Mouse (Mus musculus) forebrain, embryonic 15.5 days (tissue): ENCODE measurements around the gene Tcf25. TPM values are rescaled to one million over a fixed set of nuclear protein-coding genes. Genes with fewer than 3 reads are reported as not detected.

Source experiments
- ATAC-seq: fragments of 200-750 bp; cut with Nextera tagmentation; replicated peaks from 2 replicates; pipeline ENCODE4 v1.8.0; 2017; ENCODE audit warnings: mild to moderate bottlenecking, moderate TSS enrichment, moderate library complexity
- H3K27ac ChIP-seq: fragments of 300-500 bp; sonication (generic); replicated peaks from 2 replicates; pipeline ENCODE4 v1.5.1; 2015; ENCODE audit warnings: mild to moderate bottlenecking, inconsistent platforms
- H3K27me3 ChIP-seq: fragments of 300-500 bp; sonication (generic); 2 replicates; pipeline ENCODE4 v1.6.1; 2015; ENCODE audit warnings: inconsistent platforms
- H3K36me3 ChIP-seq: fragments of 300-500 bp; sonication (generic); 2 replicates; pipeline ENCODE4 v1.6.1; 2015; ENCODE audit warnings: mild to moderate bottlenecking, inconsistent platforms
- H3K4me1 ChIP-seq: fragments of 300-500 bp; sonication (generic); 2 replicates; pipeline ENCODE4 v1.6.1; 2015; ENCODE audit warnings: inconsistent platforms
- H3K4me2 ChIP-seq: fragments of 300-500 bp; sonication (generic); replicated peaks from 2 replicates; pipeline ENCODE4 v1.6.1; 2015; ENCODE audit warnings: mild to moderate bottlenecking, inconsistent platforms
- H3K4me3 ChIP-seq: fragments of 300-500 bp; sonication (generic); 2 replicates; pipeline ENCODE4 v1.5.1; 2015; ENCODE audit warnings: mild to moderate bottlenecking, inconsistent platforms
- H3K9ac ChIP-seq: fragments of 300-500 bp; sonication (generic); replicated peaks from 2 replicates; pipeline ENCODE4 v1.6.1; 2015; ENCODE audit warnings: mild to moderate bottlenecking, inconsistent platforms
- H3K9me3 ChIP-seq: fragments of 300-500 bp; sonication (generic); 2 replicates; pipeline ENCODE4 v1.6.1; 2016; ENCODE audit warnings: inconsistent platforms
- WGBS: fragments of 180-500 bp; shearing (Covaris S2); methylation state at CpG from one replicate; pipeline ENCODE4 v1.1.7; 2015; ENCODE audit warnings: mixed read lengths; 5-methylcytosine and 5-hydroxymethylcytosine counted together
- polyA plus RNA-seq: library from polyadenylated mRNA; unstranded; fragments of >200 nt; fragmentation: Nextera tagmentation; extraction: Ambion mirVana; gene quantifications from 2 replicates; pipeline ENCODE4 v1.2.1, GENCODE M21; 2015

Tcf25 gene
- polyA plus RNA-seq, 1 experiment from 2014 or later = 259 TPM

DNA sequence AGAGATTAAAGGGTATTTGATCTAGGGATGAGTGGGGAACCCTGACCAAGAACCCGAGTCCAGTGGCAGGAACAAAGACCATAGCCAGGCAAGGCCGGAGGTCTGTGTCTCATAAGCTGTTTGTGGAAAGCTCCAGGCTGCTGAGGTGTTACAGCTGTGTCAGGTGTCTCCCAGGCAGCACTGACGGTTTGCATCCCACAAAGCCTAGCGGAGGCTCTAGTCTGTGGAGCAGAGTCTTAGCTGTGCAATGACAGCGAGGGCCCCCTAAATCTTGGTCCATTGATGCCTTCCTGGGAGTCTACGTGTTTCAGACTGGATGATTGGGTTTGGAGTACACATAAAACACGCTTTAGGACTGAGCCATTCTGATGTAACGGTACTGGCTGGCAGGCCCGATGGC, 28.4 kb downstream of the Tcf25 start:
- no peak overlapping the region for H3K27ac ChIP-seq
- WGBS = 93% methylated on average over 9 of the region's 9 CpGs
- no peaks in the 10 kb centered on the region for H3K27me3 ChIP-seq
- H3K9me3 ChIP-seq = no peaks in the 10 kb centered on the region
- H3K4me2 ChIP-seq = no peak overlapping the region
- H3K4me1 ChIP-seq = peaks cover 6% of the 10 kb centered on the region; the same call in 1 of the 2 replicates
- no peak for ATAC-seq
- H3K36me3 ChIP-seq = peaks cover 63% of the 10 kb centered on the region
- H3K4me3 ChIP-seq = no peak overlapping the region
- H3K9ac ChIP-seq = no peak overlapping the region

DNA sequence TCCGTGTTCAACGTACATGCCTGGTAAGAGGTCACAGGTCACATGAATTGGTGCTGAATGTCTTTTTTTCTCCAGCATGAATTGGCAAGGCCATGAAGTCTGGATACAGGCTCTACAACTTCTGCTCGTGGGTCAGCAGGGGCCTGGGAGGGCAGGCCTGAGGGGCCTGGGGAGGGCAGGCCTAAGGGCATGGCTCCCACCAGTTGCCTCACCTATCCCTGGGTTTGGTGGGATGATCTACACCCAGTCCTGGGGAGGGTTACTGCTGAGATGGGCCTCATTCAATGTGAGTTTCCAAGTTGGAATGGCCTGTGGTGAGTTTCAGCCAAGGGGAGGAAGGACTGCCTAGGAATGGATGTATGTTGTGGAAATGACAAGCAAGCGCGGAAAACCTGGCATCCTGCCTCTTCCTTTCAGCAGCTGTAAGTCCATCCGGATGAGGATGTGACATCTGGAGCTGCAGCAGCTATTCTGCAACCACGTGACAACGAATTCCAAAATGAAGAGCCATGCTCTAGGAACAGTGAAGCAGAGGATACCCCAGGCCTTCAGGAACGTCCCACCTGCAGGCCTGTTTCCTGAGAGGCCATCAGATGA, 29.3 kb downstream of the Tcf25 start:
- Histone ChIP-seq H3K36me3 (peaks cover 56% of the 10 kb centered on the region), H3K9ac (no peak overlapping the region), H3K9me3 (no peaks in the 10 kb centered on the region), H3K27me3 (no peaks in the 10 kb centered on the region), H3K4me3 (no peak overlapping the region), H3K27ac (no peak overlapping the region), H3K4me2 (no peak overlapping the region), H3K4me1 (peaks cover 7% of the 10 kb centered on the region; the same call in 1 of the 2 replicates)
- no peak for ATAC-seq
- 92% methylated on average over 9 of the region's 9 CpGs for WGBS

DNA sequence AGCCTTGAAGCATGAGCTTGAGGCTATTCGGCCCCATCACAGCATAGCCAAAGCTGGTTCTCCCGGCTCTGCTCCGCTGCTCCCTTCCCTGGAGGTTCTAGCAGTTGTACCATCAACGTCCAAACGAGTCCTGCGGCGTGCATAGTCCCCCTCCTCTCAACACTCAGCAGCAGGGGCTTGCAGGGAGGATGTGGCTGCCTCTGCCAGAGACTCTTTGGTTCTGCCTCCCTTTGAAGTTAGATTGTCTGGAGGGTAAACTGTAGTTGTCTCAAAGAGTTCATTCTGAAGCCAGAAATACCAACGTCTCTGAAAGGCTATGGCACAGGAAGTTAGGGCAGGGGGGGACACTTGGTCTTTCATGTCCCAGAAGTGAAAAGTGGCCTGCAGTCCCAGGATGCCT, 31.0 kb downstream of the Tcf25 start:
- peaks cover 40% of the 10 kb centered on the region for H3K36me3 ChIP-seq
- H3K27me3 ChIP-seq = no peaks in the 10 kb centered on the region
- no peaks in the 10 kb centered on the region for H3K9me3 ChIP-seq
- H3K4me2 ChIP-seq = no peak overlapping the region
- peaks cover 14% of the 10 kb centered on the region for H3K4me1 ChIP-seq
- 0 out of 2 replicates have a peak overlapping the region, but pooled peaks have one; percentile 14 for H3K9ac ChIP-seq
- H3K27ac ChIP-seq = no peak overlapping the region
- WGBS = 53% methylated on average over 8 of the region's 8 CpGs
- no peak for ATAC-seq
- no peak overlapping the region for H3K4me3 ChIP-seq

DNA sequence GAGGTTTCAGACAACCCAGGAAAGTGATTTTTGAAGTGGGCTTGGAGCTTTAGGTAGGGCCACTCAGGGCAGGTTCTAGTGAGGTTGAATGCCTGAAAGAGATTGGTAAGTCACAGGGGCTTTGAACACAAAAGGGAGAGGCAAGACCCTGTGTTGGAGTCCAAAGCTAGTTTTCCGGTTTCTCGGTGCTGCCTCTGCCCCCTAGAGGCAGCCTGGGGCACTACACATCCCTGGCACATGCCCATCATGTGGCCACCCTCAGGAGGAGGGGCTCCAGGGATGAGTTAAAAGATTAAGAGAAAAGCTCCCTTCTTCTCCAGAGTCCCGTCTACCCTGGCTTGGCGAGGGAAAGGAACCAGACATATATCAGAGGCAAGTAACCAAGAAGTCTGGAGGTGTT, 33.2 kb downstream of the Tcf25 start, which contains the start of gene Mc1r:
Mc1r (plus strand) TSS at position 322 of the 400 bp plus-strand sequence.
- Histone ChIP-seq H3K9me3 (no peaks in the 10 kb centered on the region), H3K4me1 (peaks cover 22% of the 10 kb centered on the region), H3K9ac (no peak within 1 kb of the TSS), H3K36me3 (peaks cover 18% of the 10 kb centered on the region), H3K4me2 (no peak within 1 kb of the TSS), H3K4me3 (no peak within 1 kb of the TSS), H3K27me3 (no peaks in the 10 kb centered on the region), H3K27ac (no peak within 1 kb of the TSS)
- no peak for ATAC-seq
- 4% methylated on average over 4 of the region's 4 CpGs for WGBS

DNA sequence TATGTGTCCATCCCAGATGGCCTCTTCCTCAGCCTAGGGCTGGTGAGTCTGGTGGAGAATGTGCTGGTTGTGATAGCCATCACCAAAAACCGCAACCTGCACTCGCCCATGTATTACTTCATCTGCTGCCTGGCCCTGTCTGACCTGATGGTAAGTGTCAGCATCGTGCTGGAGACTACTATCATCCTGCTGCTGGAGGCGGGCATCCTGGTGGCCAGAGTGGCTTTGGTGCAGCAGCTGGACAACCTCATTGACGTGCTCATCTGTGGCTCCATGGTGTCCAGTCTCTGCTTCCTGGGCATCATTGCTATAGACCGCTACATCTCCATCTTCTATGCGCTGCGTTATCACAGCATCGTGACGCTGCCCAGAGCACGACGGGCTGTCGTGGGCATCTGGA, 34.1 kb downstream of the Tcf25 start:
- no peak for ATAC-seq

DNA sequence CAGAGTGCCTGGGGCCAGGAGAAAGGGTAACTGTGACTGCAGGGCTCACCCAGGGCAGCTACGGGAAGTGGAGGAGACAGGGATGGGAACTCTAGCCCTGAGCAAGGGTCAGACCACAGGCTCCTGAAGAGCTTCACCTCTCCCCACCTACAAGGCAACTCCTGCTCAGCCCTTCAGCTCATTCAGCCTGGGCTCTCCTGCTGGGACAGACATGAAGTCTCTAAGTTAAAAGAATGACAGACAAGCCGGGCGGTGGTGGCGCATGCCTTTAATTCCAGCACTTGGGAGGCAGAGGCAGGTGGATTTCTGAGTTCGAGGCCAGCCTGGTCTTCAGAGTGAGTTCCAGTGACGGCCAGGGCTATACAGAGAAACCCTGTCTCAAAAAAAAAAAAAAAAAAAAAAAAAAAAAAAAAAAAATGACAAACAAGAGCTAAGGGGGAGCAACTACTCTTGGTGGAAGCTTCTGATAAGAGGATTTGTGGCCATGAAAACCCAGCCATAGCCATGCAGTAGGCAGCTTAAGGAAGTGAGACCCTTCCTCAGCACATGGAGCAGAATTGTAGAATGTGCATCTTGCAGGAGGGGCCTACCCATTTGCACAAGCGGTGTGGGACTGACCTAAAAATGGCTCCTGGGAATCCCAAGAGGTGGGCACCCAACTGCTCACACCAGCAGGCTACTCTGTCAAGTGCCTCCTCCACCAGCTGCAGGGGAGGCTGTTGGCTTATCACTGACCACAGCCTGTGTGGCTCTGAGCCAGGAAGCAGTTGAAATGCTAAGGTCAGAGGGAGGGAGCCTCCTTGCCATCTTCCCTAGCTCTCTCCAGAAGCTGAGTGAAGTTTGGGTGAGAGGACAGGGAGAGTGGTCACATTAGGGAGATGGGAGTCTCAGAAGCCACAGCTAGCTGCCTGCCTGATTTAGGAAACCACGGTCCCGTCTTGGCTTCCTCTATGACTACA, 35.3 kb downstream of the Tcf25 start:
- peak overlapping the region; percentile 95; the same call in 1 of the 2 replicates for H3K27ac ChIP-seq
- no peaks in the 10 kb centered on the region for H3K9me3 ChIP-seq
- no peaks in the 10 kb centered on the region for H3K36me3 ChIP-seq
- peak overlapping the region; percentile 88 for H3K4me2 ChIP-seq
- ATAC-seq = no peak
- 77% methylated on average over 9 of the region's 9 CpGs for WGBS
- H3K9ac ChIP-seq = no peak overlapping the region
- H3K4me3 ChIP-seq = peak overlapping the region; percentile 95; the same call in 1 of the 2 replicates
- H3K4me1 ChIP-seq = peaks cover 24% of the 10 kb centered on the region
- H3K27me3 ChIP-seq = no peaks in the 10 kb centered on the region

More for the DNA sequence above, 34.1 kb downstream of the Tcf25 start:
- peaks cover 9% of the 10 kb centered on the region; the same call in 1 of the 2 replicates for H3K36me3 ChIP-seq
- H3K9ac ChIP-seq = no peak overlapping the region
- H3K27me3 ChIP-seq = no peaks in the 10 kb centered on the region
- no peak overlapping the region for H3K27ac ChIP-seq
- 93% methylated on average over 13 of the region's 13 CpGs for WGBS
- no peaks in the 10 kb centered on the region for H3K9me3 ChIP-seq
- no peak overlapping the region for H3K4me2 ChIP-seq
- peaks cover 22% of the 10 kb centered on the region for H3K4me1 ChIP-seq
- H3K4me3 ChIP-seq = no peak overlapping the region

DNA sequence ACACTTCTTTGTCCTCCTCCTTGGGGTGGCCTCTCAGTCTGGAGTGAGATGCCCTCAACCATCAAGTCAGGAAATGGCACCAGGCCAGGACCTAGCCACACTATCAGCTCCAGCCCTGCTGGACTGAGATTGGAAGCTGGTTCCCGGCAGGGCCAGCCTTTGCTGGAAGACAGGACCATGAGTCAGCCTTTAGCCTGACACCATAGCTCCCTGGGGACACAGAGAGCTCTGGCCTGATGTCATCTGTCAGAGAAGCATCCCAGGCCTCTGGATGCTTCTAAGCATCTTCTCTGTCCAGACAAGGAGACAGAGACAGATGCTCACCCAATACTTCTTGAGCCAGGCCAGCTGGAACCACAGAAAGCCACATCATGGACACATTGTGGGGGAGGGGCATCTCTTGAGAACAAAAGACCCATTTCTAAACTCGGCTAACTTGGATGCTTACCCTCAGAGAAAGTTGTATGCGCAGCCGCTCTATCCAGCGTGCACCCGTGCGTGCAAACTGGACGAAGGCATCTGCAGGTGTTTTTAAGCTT, 36.6 kb downstream of the Tcf25 start:
- H3K9me3 ChIP-seq = no peaks in the 10 kb centered on the region
- WGBS = 22% methylated on average over 8 of the region's 8 CpGs
- H3K27me3 ChIP-seq = no peaks in the 10 kb centered on the region
- H3K4me2 ChIP-seq = peak overlapping the region; percentile 88
- H3K4me3 ChIP-seq = peak overlapping the region; percentile 95
- H3K9ac ChIP-seq = peak overlapping the region; percentile 99
- no peak for ATAC-seq
- peaks cover 28% of the 10 kb centered on the region for H3K4me1 ChIP-seq
- no peaks in the 10 kb centered on the region for H3K36me3 ChIP-seq
- H3K27ac ChIP-seq = peak overlapping the region; percentile 95

DNA sequence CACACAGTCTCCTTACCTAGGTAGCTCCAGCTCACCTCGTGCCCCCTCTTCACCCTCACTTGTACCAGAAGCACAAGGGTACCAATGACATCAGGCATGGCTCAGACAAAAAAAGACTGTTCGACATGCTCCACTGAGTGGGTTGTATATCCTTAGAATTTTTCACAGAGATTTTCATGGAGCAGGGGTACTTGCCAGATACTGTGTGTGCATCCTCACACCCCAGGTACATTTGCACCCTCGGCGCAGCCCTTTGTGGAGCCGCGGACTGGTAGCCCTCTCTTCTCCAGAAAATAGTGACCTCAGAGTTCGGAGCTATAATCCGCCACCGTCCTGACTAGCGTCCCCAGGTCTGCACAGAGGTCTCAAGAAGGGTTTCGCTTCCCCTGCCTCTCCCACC, 37.2 kb downstream of the Tcf25 start:
- Histone ChIP-seq H3K36me3 (no peaks in the 10 kb centered on the region), H3K4me2 (peak overlapping the region; percentile 88), H3K4me3 (peak overlapping the region; percentile 95), H3K27me3 (no peaks in the 10 kb centered on the region), H3K27ac (peak overlapping the region; percentile 95), H3K9me3 (no peaks in the 10 kb centered on the region), H3K9ac (peak overlapping the region; percentile 99), H3K4me1 (peaks cover 32% of the 10 kb centered on the region)
- peak; percentile 2; the same call in 1 of the 2 replicates for ATAC-seq
- 2% methylated on average over 11 of the region's 11 CpGs for WGBS

DNA sequence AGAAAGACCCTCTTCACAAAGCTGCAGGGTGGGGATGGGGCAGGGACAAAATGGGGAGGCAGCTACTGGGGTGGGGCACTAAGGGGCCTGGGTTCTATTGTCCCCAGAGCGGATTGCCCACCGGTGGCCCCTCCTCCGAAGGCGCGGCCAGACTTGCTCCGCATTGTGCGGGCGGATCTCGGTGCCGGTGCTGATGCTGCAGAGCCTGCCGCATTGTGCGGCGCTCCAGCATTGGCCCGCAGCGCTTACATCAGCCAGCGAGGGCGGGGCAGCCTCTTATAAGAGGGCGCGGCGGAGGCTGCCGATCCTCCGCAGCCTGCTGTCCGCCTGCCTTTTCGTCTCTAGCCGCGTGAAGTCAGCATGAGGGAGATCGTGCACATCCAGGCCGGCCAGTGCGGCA, 37.7 kb downstream of the Tcf25 start, which contains the start of gene Tubb3:
Tubb3 (plus strand) TSS at position 179 of the 400 bp plus-strand sequence.
- H3K36me3 ChIP-seq = no peaks in the 10 kb centered on the region
- peak within 1 kb of the TSS; percentile 95 for H3K27ac ChIP-seq
- H3K9ac ChIP-seq = peak within 1 kb of the TSS; percentile 99
- H3K9me3 ChIP-seq = no peaks in the 10 kb centered on the region
- H3K27me3 ChIP-seq = no peaks in the 10 kb centered on the region
- 2% methylated on average over 29 of the region's 29 CpGs for WGBS
- H3K4me1 ChIP-seq = peaks cover 35% of the 10 kb centered on the region
- peak within 1 kb of the TSS; percentile 95 for H3K4me3 ChIP-seq
- H3K4me2 ChIP-seq = peak within 1 kb of the TSS; percentile 88
- ATAC-seq = peak; percentile 94

DNA sequence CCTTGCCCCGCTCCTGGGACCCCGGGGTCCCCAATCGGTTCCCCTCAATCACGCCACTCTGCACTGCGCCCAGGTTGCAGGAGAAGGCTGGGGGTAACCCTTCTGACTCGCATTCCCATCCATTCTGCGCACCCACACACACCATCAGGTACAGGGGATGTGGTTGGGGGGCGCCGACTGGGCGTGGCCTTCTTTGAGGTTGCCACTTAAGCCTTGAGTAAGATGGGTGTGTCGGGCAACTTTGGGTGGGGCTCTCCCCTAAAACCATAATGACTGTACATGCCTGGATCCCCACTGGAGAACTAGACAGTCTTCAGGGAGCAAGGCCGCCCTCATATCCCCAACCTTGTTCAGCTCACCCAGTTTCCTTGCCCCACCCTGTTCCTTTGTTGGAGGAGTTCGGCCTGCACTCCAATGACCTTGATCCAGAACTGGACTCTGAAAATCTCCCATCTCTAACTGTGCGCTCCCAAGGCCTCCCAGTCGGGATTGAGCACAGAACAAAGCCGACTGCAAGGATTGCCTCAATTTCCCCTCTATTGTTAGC, 38.3 kb downstream of the Tcf25 start:
- Histone ChIP-seq H3K4me1 (peaks cover 37% of the 10 kb centered on the region), H3K9ac (peak overlapping the region; percentile 99), H3K4me2 (peak overlapping the region; percentile 88), H3K4me3 (peak overlapping the region; percentile 95), H3K27me3 (no peaks in the 10 kb centered on the region), H3K36me3 (no peaks in the 10 kb centered on the region; the same call in 1 of the 2 replicates), H3K9me3 (no peaks in the 10 kb centered on the region), H3K27ac (peak overlapping the region; percentile 95)
- WGBS = under 1% methylated on average over 16 of the region's 16 CpGs
- peak; percentile 39 for ATAC-seq

DNA sequence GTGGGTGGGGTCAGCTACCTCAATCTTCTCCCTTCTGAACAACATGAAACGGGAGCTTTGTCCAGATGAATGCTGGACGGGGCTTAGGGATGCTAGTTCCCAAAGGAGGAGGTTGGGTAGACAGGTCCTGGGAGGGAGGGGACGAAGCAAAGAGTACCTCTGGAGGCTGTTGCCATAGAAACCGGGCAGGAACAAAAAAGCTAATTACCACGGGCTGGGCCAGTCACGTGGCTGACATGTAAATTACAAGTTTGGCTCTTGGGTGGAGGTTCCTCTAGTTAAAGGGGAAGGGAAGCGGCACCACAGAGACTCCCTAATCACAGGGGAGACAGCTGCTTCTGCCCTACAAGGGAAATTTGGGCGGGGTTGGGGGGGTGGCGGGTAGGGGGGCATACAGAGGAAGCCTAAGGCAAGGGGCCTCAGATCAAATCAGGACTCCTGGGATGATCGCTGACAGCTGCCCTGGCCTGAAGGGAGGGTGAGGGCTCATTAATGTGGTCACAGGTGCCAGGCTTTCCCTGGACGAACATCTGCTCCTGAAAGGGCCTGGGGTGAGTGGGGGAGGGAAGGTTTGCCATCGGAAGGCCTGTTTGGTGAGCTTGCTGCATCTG, 39.1 kb downstream of the Tcf25 start:
- no peaks in the 10 kb centered on the region for H3K27me3 ChIP-seq
- H3K27ac ChIP-seq = peak overlapping the region; percentile 95
- peak; percentile 13; the same call in 1 of the 2 replicates for ATAC-seq
- H3K9me3 ChIP-seq = no peaks in the 10 kb centered on the region
- H3K4me3 ChIP-seq = peak overlapping the region; percentile 95
- peaks cover 41% of the 10 kb centered on the region for H3K4me1 ChIP-seq
- WGBS = under 1% methylated on average over 12 of the region's 12 CpGs
- peaks cover 3% of the 10 kb centered on the region; the same call in 1 of the 2 replicates for H3K36me3 ChIP-seq
- H3K4me2 ChIP-seq = peak overlapping the region; percentile 88
- H3K9ac ChIP-seq = peak overlapping the region; percentile 99
